Mouse (Mus musculus) heart, embryonic 11.5 days (tissue): ENCODE measurements around the gene Ccdc14. TPM values are rescaled to one million over a fixed set of nuclear protein-coding genes. Genes with fewer than 3 reads are reported as not detected.
"Not testable (repeated sequence)": the region's sequence is repeated elsewhere in the genome, so short reads cannot be mapped to it uniquely, and the experiment has no call there.

Experiments
- ATAC-seq: fragments of 200-750 bp; cut with Nextera tagmentation; replicated peaks from 2 replicates; pipeline ENCODE4 v1.8.0; 2017; ENCODE audit warnings: moderate library complexity; ENCODE audit not compliant: insufficient number of reproducible peaks, low FRiP score, low TSS enrichment
- H3K27ac ChIP-seq: fragments of 300-500 bp; sonication (generic); 2 replicates; pipeline ENCODE4 v1.5.1; 2014; ENCODE audit warnings: mild to moderate bottlenecking, low read depth, low read length
- H3K27me3 ChIP-seq: fragments of 300-500 bp; sonication (generic); 2 replicates; pipeline ENCODE4 v1.6.1; 2014; ENCODE audit warnings: mild to moderate bottlenecking, low read length, mixed read lengths; ENCODE audit not compliant: control insufficient read depth, insufficient read depth
- H3K36me3 ChIP-seq: fragments of 300-500 bp; sonication (generic); 2 replicates; pipeline ENCODE4 v1.6.1; 2014; ENCODE audit warnings: mild to moderate bottlenecking, low read length, moderate library complexity, mixed read lengths; ENCODE audit not compliant: control insufficient read depth, insufficient read depth
- H3K4me1 ChIP-seq: fragments of 300-500 bp; sonication (generic); 2 replicates; pipeline ENCODE4 v1.6.1; 2014; ENCODE audit warnings: low read length; ENCODE audit not compliant: control insufficient read depth, insufficient read depth
- H3K4me2 ChIP-seq: fragments of 300-500 bp; sonication (generic); 2 replicates; pipeline ENCODE4 v1.6.1; 2014; ENCODE audit warnings: mild to moderate bottlenecking, moderate library complexity
- H3K4me3 ChIP-seq: fragments of 300-500 bp; sonication (generic); 2 replicates; pipeline ENCODE4 v1.5.1; 2014; ENCODE audit warnings: low read depth, low read length
- H3K9ac ChIP-seq: fragments of 300-500 bp; sonication (generic); 2 replicates; pipeline ENCODE4 v1.6.1; 2014; ENCODE audit warnings: mild to moderate bottlenecking, low read depth, low read length, moderate library complexity
- H3K9me3 ChIP-seq: fragments of 300-500 bp; sonication (generic); replicated peaks from 2 replicates; pipeline ENCODE4 v1.6.1; 2016; ENCODE audit warnings: low read length; ENCODE audit not compliant: control insufficient read depth
- WGBS: fragments of 180-500 bp; shearing (Covaris S2); extraction: QIAGEN DNeasy Blood & Tissue Kit; methylation state at CpG from one replicate; pipeline ENCODE4 v1.1.7; 2014; ENCODE audit not compliant: insufficient replicate concordance; 5-methylcytosine and 5-hydroxymethylcytosine counted together
- polyA plus RNA-seq: library from polyadenylated mRNA; unstranded; fragments of >200 nt; fragmentation: Nextera tagmentation; extraction: Ambion mirVana; gene quantifications from 2 replicates; pipeline ENCODE4 v1.2.1, GENCODE M21; 2014

The Ccdc14 gene
- polyA plus RNA-seq, 1 experiment from 2014 or later, result 9.5 TPM

GRCm38 (mm10) chr16:34698721-34699120, 8.3 kb downstream of the Ccdc14 start:
- H3K4me2 ChIP-seq, ATAC-seq, H3K27ac ChIP-seq, H3K9ac ChIP-seq, H3K9me3 ChIP-seq, H3K27me3 ChIP-seq, H3K36me3 ChIP-seq, H3K4me1 ChIP-seq, H3K4me3 ChIP-seq: not testable (repeated sequence)
- 68% methylated on average over 3 of the region's 3 CpGs for WGBS

- Histone ChIP-seq H3K4me3 (no peak overlapping the region), H3K27ac (no peak overlapping the region), H3K4me1 (no peaks in the 10 kb centered on the region), H3K9ac (no peak overlapping the region), H3K27me3 (no peaks in the 10 kb centered on the region), H3K36me3 (peaks cover 5% of the 10 kb centered on the region; the same call in 1 of the 2 replicates), H3K4me2 (no peak overlapping the region), H3K9me3 (no peaks in the 10 kb centered on the region)
- whole genome bisulfite sequencing, result 23% methylated on average over 7 of the region's 7 CpGs
- ATAC-seq, result peak; percentile 63; the same call in 1 of the 2 replicates
These were observed 9.9 kb downstream of the Ccdc14 start for GRCm38 (mm10) chr16:34700165-34700827.

- Histone ChIP-seq H3K4me2 (no peak overlapping the region), H3K9me3 (no peaks in the 10 kb centered on the region), H3K36me3 (peaks cover 10% of the 10 kb centered on the region), H3K4me1 (no peaks in the 10 kb centered on the region), H3K27ac (no peak overlapping the region), H3K4me3 (no peak overlapping the region), H3K9ac (no peak overlapping the region), H3K27me3 (no peaks in the 10 kb centered on the region)
- WGBS, result 79% methylated on average over 6 of the region's 6 CpGs
- ATAC-seq, result no peak
These were observed 10.4 kb downstream of the Ccdc14 start for GRCm38 (mm10) chr16:34700828-34701216.

- Histone ChIP-seq H3K27me3 (no peaks in the 10 kb centered on the region), H3K4me1 (no peaks in the 10 kb centered on the region), H3K4me3 (no peak overlapping the region), H3K9me3 (no peaks in the 10 kb centered on the region), H3K36me3 (peaks cover 17% of the 10 kb centered on the region), H3K27ac (no peak overlapping the region), H3K9ac (no peak overlapping the region), H3K4me2 (no peak overlapping the region)
- WGBS, result 75% methylated on average over 2 of the region's 2 CpGs
- no peak for ATAC-seq
These were observed 15.6 kb downstream of the Ccdc14 start for GRCm38 (mm10) chr16:34706019-34706418.

- no peak overlapping the region for H3K4me2 ChIP-seq
- no peak overlapping the region for H3K4me3 ChIP-seq
- no peaks in the 10 kb centered on the region for H3K9me3 ChIP-seq
- H3K27ac ChIP-seq, result no peak overlapping the region
- peaks cover 17% of the 10 kb centered on the region for H3K36me3 ChIP-seq
- no peaks in the 10 kb centered on the region for H3K27me3 ChIP-seq
- no peak overlapping the region for H3K9ac ChIP-seq
- no peaks in the 10 kb centered on the region for H3K4me1 ChIP-seq
- ATAC-seq, result no peak
- WGBS, result 77% methylated on average over 7 of the region's 7 CpGs
These were observed 16.1 kb downstream of the Ccdc14 start for GRCm38 (mm10) chr16:34706487-34706946.

GRCm38 (mm10) chr16:34711481-34711880, 21.1 kb downstream of the Ccdc14 start:
- H3K4me1 ChIP-seq, result no peaks in the 10 kb centered on the region
- no peak overlapping the region for H3K9ac ChIP-seq
- no peaks in the 10 kb centered on the region for H3K27me3 ChIP-seq
- no peaks in the 10 kb centered on the region for H3K9me3 ChIP-seq
- no peak for ATAC-seq
- no peak overlapping the region for H3K27ac ChIP-seq
- H3K4me3 ChIP-seq, result no peak overlapping the region
- H3K4me2 ChIP-seq, result no peak overlapping the region
- WGBS, result 78% methylated on average over 3 of the region's 3 CpGs
- peaks cover 4% of the 10 kb centered on the region for H3K36me3 ChIP-seq

GRCm38 (mm10) chr16:34725156-34725555, 34.7 kb downstream of the Ccdc14 start:
- H3K27ac ChIP-seq, result no peak overlapping the region
- 92% methylated on average over 3 of the region's 3 CpGs for WGBS
- H3K4me3 ChIP-seq, result no peak overlapping the region
- H3K36me3 ChIP-seq, result peaks cover 7% of the 10 kb centered on the region
- ATAC-seq, result no peak
- H3K4me1 ChIP-seq, result no peaks in the 10 kb centered on the region
- H3K9ac ChIP-seq, result no peak overlapping the region
- H3K4me2 ChIP-seq, result no peak overlapping the region
- H3K27me3 ChIP-seq, result no peaks in the 10 kb centered on the region
- H3K9me3 ChIP-seq, result peaks cover 4% of the 10 kb centered on the region; the same call in 1 of the 2 replicates

GRCm38 (mm10) chr16:34728610-34729009, 38.2 kb downstream of the Ccdc14 start:
- not testable (repeated sequence) for H3K36me3 ChIP-seq, H3K4me3 ChIP-seq, H3K27me3 ChIP-seq, H3K4me2 ChIP-seq, H3K27ac ChIP-seq, H3K9me3 ChIP-seq, H3K4me1 ChIP-seq, ATAC-seq, H3K9ac ChIP-seq

GRCm38 (mm10) chr16:34729371-34729770, 39.0 kb downstream of the Ccdc14 start:
- H3K36me3 ChIP-seq, result peaks cover 3% of the 10 kb centered on the region; the same call in 1 of the 2 replicates
- no peak overlapping the region for H3K4me3 ChIP-seq
- no peak overlapping the region for H3K9ac ChIP-seq
- no peak overlapping the region for H3K4me2 ChIP-seq
- H3K27ac ChIP-seq, result no peak overlapping the region
- 81% methylated on average over 1 of the region's 1 CpGs for WGBS
- H3K4me1 ChIP-seq, result no peaks in the 10 kb centered on the region
- H3K9me3 ChIP-seq, result peaks cover 4% of the 10 kb centered on the region; the same call in 1 of the 2 replicates
- no peaks in the 10 kb centered on the region for H3K27me3 ChIP-seq
- no peak for ATAC-seq
